Mouse (Mus musculus): ENCODE results near the gene Ipo7. TPM values are rescaled to one million over a fixed set of nuclear protein-coding genes. Genes with fewer than 3 reads are reported as not detected.

Ipo7 gene
- polyA plus RNA-seq, 1 experiment from 2014 or later, result 46.2 TPM

DNA sequence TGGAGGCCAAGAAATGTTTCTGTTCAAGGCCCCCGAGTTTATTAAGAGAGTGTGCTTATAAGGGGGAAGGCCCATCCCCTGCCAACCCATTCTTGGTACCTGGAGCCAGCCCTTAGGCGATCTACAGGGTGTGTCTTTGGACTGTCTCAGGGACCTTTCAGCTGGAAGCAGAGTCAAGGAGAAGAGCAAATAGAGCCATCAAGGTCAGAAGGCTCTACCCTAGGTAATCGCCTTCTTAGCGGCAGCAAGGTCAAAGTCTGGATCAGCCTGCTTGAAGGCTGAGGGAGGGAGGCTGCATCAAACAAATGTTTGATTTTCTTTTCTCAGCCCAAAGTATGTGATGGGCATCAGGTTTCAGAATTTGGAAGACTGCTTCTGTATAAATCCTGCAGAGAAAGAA is 19.7 kb upstream of the Ipo7 start:
- no peaks in the 10 kb centered on the region for H3K27me3 ChIP-seq
- no peak for ATAC-seq (ENCODE audit: borderline replicate concordance, extremely low read depth, low FRiP score, low TSS enrichment)
- no peak overlapping the region for H3K27ac ChIP-seq
- H3K4me1 ChIP-seq, result peaks cover 7% of the 10 kb centered on the region
- no peaks in the 10 kb centered on the region for H3K9me3 ChIP-seq
- WGBS, result 73% methylated on average over 4 of the region's 4 CpGs
- no peak overlapping the region for H3K4me2 ChIP-seq
- no peak overlapping the region for H3K4me3 ChIP-seq
- H3K36me3 ChIP-seq, result no peaks in the 10 kb centered on the region
- H3K9ac ChIP-seq, result no peak overlapping the region

DNA sequence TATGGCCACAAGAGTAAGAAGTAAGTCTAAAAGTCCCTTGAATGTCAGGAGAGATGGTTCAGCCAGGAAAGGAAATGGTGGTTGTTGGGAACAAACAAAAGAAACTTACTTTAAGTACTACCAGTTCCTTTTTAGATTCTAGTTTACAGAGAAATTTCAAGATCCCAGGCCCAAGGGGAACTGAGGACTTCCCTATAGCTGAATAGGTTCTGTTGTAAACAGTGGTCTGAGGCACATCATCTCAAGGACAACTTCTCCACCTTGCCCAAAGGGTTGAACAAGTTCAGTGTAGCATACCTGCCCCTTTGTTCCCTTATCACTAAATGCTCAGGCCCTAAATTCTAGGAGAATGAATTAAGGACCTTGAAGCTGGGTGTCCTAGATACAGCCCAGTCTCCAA is 16.0 kb upstream of the Ipo7 start:
- Histone ChIP-seq H3K4me2 (no peak overlapping the region), H3K9ac (no peak overlapping the region), H3K27me3 (no peaks in the 10 kb centered on the region), H3K4me1 (no peaks in the 10 kb centered on the region; the same call in 1 of the 2 replicates), H3K4me3 (no peak overlapping the region), H3K27ac (no peak overlapping the region), H3K36me3 (no peaks in the 10 kb centered on the region), H3K9me3 (no peaks in the 10 kb centered on the region)
- ATAC-seq (ENCODE audit: borderline replicate concordance, extremely low read depth, low FRiP score, low TSS enrichment), result no peak

DNA sequence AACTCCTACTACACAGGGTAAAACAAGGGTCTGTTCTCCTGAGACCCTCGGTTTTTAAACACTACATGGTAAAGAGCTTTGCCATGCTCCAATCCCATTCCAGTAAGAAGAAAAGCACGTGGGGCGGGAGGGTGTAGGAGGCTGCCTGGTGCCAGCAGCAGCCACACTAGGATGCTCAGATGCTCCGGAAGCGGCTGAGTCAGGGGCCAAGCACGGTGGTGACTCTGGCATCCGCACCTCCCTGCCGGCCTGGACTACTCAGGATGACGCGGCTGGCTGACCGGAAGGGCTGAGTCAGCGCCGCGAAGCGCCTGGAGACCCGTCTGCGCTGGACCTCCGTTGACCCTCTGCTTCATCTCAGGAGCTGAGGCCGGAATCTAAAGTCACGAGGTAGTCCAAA is 15.1 kb upstream of the Ipo7 start:
- no peaks in the 10 kb centered on the region for H3K36me3 ChIP-seq
- ATAC-seq (ENCODE audit: borderline replicate concordance, extremely low read depth, low FRiP score, low TSS enrichment), result peak; percentile 64; the same call in 1 of the 2 replicates
- WGBS, result 10% methylated on average over 20 of the region's 20 CpGs
- no peaks in the 10 kb centered on the region for H3K27me3 ChIP-seq
- H3K9me3 ChIP-seq, result no peaks in the 10 kb centered on the region
- peak overlapping the region; percentile 42 for H3K4me2 ChIP-seq
- peak overlapping the region; percentile 15 for H3K4me3 ChIP-seq
- H3K27ac ChIP-seq, result no peak overlapping the region
- no peak overlapping the region for H3K9ac ChIP-seq
- H3K4me1 ChIP-seq, result no peaks in the 10 kb centered on the region; the same call in 1 of the 2 replicates

DNA sequence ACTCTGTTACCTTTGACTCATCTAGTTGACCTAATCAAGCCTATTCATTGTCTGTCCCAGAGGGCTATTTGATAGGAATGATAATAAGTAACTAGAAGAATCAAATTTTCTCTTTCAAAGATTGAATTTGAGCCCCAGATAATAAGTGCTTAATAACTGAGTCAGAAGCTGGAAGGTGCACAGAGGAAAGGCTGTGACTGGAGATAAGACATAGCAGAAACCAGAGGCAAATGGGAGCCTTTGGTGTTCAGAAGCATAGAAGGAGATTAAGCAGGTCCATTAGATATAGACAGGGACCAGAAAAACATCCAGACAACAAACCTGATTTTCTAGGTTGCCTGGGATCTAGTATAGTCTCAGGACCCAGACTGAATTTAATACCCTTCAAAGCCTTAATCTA is 12.1 kb upstream of the Ipo7 start:
- Histone ChIP-seq H3K9me3 (no peaks in the 10 kb centered on the region), H3K27me3 (no peaks in the 10 kb centered on the region), H3K4me1 (no peaks in the 10 kb centered on the region; the same call in 1 of the 2 replicates), H3K27ac (no peak overlapping the region), H3K4me3 (no peak overlapping the region), H3K4me2 (no peak overlapping the region), H3K36me3 (no peaks in the 10 kb centered on the region), H3K9ac (no peak overlapping the region)
- no peak for ATAC-seq (ENCODE audit: borderline replicate concordance, extremely low read depth, low FRiP score, low TSS enrichment)

DNA sequence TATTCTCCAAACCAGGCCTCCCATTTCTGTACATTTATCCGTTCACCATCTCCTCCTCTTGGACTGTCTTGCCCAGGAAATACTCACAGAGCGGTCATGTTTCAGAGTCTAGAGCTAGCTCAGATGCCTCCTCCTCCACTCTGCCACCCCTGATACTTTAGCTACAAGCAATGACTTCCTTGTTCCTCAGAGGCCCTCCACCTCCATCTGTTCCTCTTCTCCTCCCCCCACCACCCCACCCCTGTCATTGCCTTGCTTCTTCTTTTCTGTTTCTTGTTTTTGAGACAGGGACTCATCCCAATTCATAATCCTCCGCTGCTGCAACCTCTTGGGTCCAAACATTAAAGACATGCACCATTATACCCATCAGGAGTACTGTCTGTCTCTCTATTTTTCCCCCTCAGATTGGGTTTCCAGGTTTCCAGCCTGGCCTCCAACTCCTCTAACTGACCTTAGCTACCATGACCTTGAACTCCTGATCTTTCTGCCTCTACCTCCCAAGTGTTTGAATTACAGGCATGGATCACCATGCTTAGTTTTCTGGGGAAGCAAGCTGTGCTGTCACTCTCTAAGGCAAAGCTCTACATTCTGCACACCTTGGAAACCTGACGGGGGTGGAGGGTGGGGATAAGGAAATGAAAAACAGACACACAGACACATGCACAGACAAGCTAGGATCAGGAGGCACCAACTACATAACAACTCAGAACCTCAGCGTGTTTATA is 11.4 kb upstream of the Ipo7 start:
- Histone ChIP-seq H3K4me2 (no peak overlapping the region), H3K4me3 (no peak overlapping the region), H3K9me3 (no peaks in the 10 kb centered on the region), H3K27me3 (no peaks in the 10 kb centered on the region), H3K36me3 (no peaks in the 10 kb centered on the region), H3K27ac (no peak overlapping the region), H3K9ac (no peak overlapping the region), H3K4me1 (no peaks in the 10 kb centered on the region; the same call in 1 of the 2 replicates)
- 74% methylated on average over 5 of the region's 5 CpGs for WGBS
- ATAC-seq (ENCODE audit: borderline replicate concordance, extremely low read depth, low FRiP score, low TSS enrichment), result no peak

DNA sequence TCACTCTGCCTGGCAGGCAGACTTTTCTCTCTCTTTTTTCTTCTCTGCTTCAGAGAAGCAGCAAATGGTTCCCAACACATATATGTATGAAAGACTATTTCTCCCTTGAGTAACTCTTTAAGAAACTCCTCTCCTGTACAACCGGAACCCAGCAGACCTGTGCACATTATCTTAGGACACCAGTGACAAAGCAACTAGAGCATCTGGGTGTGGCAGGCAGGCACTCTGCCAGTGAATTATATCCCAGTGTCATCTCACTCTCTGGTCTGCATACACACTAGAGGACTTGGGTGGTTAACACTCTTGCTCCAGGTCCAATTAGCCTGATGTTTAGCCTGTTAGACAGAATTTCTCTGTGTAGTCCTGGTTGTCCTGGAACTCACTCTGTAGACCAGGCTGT is 9.6 kb upstream of the Ipo7 start:
- H3K36me3 ChIP-seq, result no peaks in the 10 kb centered on the region
- no peak overlapping the region for H3K9ac ChIP-seq
- no peak overlapping the region for H3K4me2 ChIP-seq
- no peaks in the 10 kb centered on the region for H3K27me3 ChIP-seq
- no peak overlapping the region for H3K4me3 ChIP-seq
- no peaks in the 10 kb centered on the region for H3K4me1 ChIP-seq
- ATAC-seq (ENCODE audit: borderline replicate concordance, extremely low read depth, low FRiP score, low TSS enrichment), result no peak
- 80% methylated on average over 1 of the region's 1 CpGs for whole genome bisulfite sequencing
- no peak overlapping the region for H3K27ac ChIP-seq
- no peaks in the 10 kb centered on the region for H3K9me3 ChIP-seq

DNA sequence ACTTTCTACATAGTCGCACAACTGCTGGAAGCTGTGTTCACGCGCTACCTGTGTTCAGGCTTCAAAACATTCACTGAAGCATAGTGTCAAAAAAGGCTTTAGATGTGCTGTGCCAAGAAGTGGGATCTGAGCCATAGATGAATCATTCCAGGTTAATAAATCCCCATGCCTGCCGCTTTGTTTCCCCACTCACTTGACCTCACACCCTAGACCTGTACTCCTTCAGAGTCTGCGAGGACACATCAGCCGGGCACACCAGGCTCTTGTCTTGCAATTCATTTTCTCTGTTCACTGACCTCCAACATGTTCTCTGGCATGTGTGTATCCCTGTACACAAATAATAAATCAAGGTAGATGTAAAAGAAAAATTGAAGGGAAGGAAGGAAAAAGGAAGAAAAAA is 9.0 kb upstream of the Ipo7 start:
- Histone ChIP-seq H3K36me3 (no peaks in the 10 kb centered on the region), H3K27ac (no peak overlapping the region), H3K4me1 (no peaks in the 10 kb centered on the region), H3K4me2 (no peak overlapping the region), H3K9ac (no peak overlapping the region), H3K27me3 (no peaks in the 10 kb centered on the region), H3K4me3 (no peak overlapping the region), H3K9me3 (no peaks in the 10 kb centered on the region)
- no peak for ATAC-seq (ENCODE audit: borderline replicate concordance, extremely low read depth, low FRiP score, low TSS enrichment)
- 71% methylated on average over 6 of the region's 6 CpGs for WGBS

DNA sequence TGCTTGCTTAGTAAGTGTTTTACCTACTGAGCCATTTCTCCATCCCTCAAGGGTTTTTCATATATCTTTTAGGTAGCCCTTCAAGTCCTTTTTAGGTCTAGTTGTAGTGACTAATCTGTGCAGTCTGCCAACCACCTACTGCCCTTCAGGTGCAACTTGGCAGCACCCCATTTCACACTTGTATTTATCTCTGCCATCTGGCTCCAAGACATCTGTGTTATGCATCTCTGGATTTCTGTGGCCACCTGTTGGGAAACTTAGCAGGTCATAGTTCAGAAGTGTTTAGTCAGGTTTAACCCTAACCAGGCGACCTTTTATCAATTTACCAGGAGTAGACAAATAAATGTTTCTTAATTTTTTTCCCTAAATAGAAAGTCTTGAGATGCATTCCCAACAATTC is 6.7 kb upstream of the Ipo7 start:
- Histone ChIP-seq H3K27ac (no peak overlapping the region), H3K4me3 (no peak overlapping the region), H3K4me1 (no peaks in the 10 kb centered on the region), H3K4me2 (no peak overlapping the region), H3K9me3 (no peaks in the 10 kb centered on the region), H3K36me3 (no peaks in the 10 kb centered on the region), H3K27me3 (no peaks in the 10 kb centered on the region), H3K9ac (no peak overlapping the region)
- ATAC-seq (ENCODE audit: borderline replicate concordance, extremely low read depth, low FRiP score, low TSS enrichment), result no peak
- WGBS, result 39% methylated on average over 1 of the region's 1 CpGs

DNA sequence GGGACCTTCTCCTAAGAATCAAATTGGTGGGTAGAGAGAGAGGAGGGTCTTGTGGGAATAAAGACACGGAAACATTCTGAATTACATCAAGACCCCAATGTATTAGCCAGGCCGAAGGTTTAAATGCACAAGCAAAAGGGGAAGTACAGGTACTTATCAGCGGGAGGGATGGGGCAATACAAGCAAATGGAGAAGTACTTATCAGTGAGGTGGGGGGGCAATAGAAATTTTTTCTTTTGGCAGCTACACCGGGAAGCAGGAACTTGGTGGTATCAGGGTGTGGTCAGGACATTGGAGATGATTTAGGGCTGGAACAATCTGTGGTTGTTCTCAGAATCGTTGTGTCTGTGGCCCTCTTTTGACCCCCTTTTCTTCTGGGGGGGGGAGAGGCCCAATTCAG is 3.8 kb upstream of the Ipo7 start:
- H3K36me3 ChIP-seq, result no peaks in the 10 kb centered on the region
- no peak overlapping the region for H3K4me2 ChIP-seq
- WGBS, result 80% methylated on average over 5 of the region's 5 CpGs
- no peaks in the 10 kb centered on the region for H3K9me3 ChIP-seq
- ATAC-seq (ENCODE audit: borderline replicate concordance, extremely low read depth, low FRiP score, low TSS enrichment), result no peak
- no peak overlapping the region for H3K4me3 ChIP-seq
- no peaks in the 10 kb centered on the region for H3K27me3 ChIP-seq
- H3K9ac ChIP-seq, result no peak overlapping the region
- no peak overlapping the region for H3K27ac ChIP-seq
- H3K4me1 ChIP-seq, result no peaks in the 10 kb centered on the region

DNA sequence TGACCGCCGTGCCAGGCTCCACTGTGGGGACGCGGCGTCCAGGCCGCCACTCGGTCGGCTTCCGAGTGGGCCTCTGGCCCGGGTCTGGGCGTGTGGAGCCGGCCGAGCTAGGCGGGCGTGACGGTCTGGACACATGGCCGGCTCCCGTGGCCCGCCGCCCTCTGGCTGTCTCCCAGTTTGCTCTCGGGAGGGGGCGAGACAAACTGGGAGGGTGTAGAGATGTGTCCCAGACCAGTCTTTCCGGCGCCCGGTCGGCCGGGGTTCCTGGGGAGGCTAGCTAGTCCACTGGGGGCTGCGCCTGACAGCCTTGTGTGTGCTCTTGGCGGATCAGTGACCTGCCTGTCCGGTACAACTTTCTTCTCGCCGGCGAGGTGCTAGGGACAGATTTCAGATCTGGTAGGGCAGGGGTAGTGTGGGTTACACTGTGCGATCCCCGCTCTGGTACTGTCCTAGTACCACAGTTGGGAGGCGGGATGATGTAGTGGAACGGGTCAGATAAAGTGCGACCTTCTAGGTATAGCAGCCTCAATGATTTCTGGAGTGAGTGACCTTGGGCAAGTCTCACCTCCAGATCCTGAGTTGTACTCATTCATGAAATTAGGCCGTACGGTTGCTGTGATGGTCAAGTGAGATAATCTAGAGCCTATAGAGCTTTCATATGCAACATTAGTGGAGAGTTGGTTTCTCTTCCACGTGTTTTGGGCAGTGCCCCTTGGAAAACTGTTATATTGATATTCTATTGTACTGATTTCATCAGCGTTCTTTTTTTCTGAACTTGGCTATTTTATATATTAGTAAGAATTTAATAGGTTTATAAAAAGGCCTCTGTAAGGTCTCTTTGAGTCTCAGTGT is 783 bp downstream of the Ipo7 start:
- WGBS, result 0% methylated on average over 42 of the region's 42 CpGs
- H3K9ac ChIP-seq, result peak overlapping the region; percentile 89
- H3K4me2 ChIP-seq, result peak overlapping the region; percentile 75
- peak overlapping the region; percentile 73 for H3K4me3 ChIP-seq
- no peaks in the 10 kb centered on the region; the same call in 1 of the 2 replicates for H3K36me3 ChIP-seq
- peaks cover 9% of the 10 kb centered on the region; the same call in 1 of the 2 replicates for H3K4me1 ChIP-seq
- no peaks in the 10 kb centered on the region for H3K27me3 ChIP-seq
- peak overlapping the region; percentile 93 for H3K27ac ChIP-seq
- ATAC-seq (ENCODE audit: borderline replicate concordance, extremely low read depth, low FRiP score, low TSS enrichment), result peak; percentile 84
- no peaks in the 10 kb centered on the region for H3K9me3 ChIP-seq

DNA sequence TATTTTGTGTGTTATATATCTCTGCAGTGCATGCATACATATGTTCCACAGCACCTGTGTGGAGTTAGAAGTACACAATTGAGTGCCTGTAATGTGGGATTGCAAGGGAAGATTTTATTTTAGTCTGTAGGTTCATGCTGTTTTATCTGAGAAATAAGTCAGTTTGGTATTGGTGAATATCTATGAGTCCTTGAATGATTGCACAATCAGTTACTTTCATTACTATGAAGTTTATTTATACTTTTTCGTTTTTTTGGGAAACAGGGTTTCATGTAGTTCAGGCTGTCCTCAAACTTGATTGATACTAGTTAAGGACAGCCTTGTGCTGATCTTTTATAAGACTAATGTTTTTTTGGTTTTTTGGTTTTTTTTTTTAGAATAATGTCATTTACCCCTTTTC is 5.5 kb downstream of the Ipo7 start:
- H3K4me3 ChIP-seq, result no peak overlapping the region
- peaks cover 11% of the 10 kb centered on the region for H3K36me3 ChIP-seq
- no peak overlapping the region for H3K9ac ChIP-seq
- H3K4me2 ChIP-seq, result no peak overlapping the region
- ATAC-seq (ENCODE audit: borderline replicate concordance, extremely low read depth, low FRiP score, low TSS enrichment), result no peak
- H3K4me1 ChIP-seq, result peaks cover 9% of the 10 kb centered on the region; the same call in 1 of the 2 replicates
- H3K9me3 ChIP-seq, result no peaks in the 10 kb centered on the region
- 67% methylated on average over 1 of the region's 1 CpGs for WGBS
- H3K27me3 ChIP-seq, result no peaks in the 10 kb centered on the region
- H3K27ac ChIP-seq, result no peak overlapping the region

DNA sequence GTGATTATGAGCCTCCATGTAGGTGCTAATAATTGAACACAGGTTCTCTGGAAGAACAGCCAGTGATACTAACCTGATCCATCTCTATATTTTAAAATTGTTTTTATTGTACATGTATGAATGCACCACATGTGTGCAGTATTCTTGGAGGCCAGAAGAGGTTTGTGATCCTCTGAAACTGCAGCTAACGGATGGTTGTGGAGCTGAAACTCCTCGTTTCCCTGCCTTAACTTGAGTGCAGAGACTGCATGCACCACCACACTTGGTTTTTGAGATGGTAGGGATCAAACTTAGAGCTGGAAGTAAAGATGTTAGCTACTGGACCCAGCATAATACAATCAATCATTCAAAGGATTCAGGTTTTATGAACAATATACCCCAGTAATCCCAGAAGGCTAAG is 8.5 kb downstream of the Ipo7 start:
- Histone ChIP-seq H3K27ac (no peak overlapping the region), H3K36me3 (peaks cover 32% of the 10 kb centered on the region), H3K27me3 (no peaks in the 10 kb centered on the region), H3K9me3 (no peaks in the 10 kb centered on the region), H3K4me3 (no peak overlapping the region), H3K4me2 (no peak overlapping the region), H3K4me1 (no peaks in the 10 kb centered on the region), H3K9ac (no peak overlapping the region)
- WGBS, result 78% methylated on average over 2 of the region's 2 CpGs
- no peak for ATAC-seq (ENCODE audit: borderline replicate concordance, extremely low read depth, low FRiP score, low TSS enrichment)

All from lung, embryonic 15.5 days (tissue).